ENCODE assay signal across 22 mouse cellular contexts in genomic region chr11:105648026-105648425, GRCm38 (mm10). TPM values are rescaled to one million over a fixed set of nuclear protein-coding genes. Genes with fewer than 3 reads are reported as not detected.
A peak's percentile ranks its signal among the peaks of the same experiment; 100 is the strongest.
DNase-seq lines count a peak whose midpoint lies in the region; ATAC-seq lines count a peak whose summit lies in the region.
"Had no signal": no experiment of that assay in that cellular context is flagged by ENCODE, and none has a peak within 500 bp of the region (broad histone marks: within the 10 kb centered on the region; RNA-seq: fewer than 3 reads in every experiment).

No protein-coding gene starts in this region.

- no peaks in the 10 kb centered on the region for H3K36me3 ChIP-seq in forebrain, embryonic 11.5 days (ENCODE audit: control insufficient read depth, insufficient read depth, low read length)
- H3K36me3 ChIP-seq: forebrain, embryonic 10.5 days; hindbrain, embryonic 12.5 days; hindbrain, embryonic 15.5 days had no signal

- 90% methylated on average over 2 of the region's 2 CpGs for WGBS in forebrain, embryonic 11.5 days

- H3K4me2 ChIP-seq in forebrain, embryonic 11.5 days (ENCODE audit: low read depth, low read length, severe bottlenecking), result no peak overlapping the region
- H3K4me2 ChIP-seq: heart, embryonic 11.5 days; hindbrain, embryonic 12.5 days; hindbrain, embryonic 15.5 days had no signal

- H3K9me3 ChIP-seq in forebrain, embryonic 11.5 days (ENCODE audit: control insufficient read depth, low read length), result no peaks in the 10 kb centered on the region
- H3K9me3 ChIP-seq: forebrain, embryonic 10.5 days; hindbrain, embryonic 12.5 days; hindbrain, embryonic 15.5 days had no signal

- H3K4me3 ChIP-seq in forebrain, embryonic 11.5 days (ENCODE audit: low read depth, low read length), result no peak overlapping the region
- H3K4me3 ChIP-seq: forebrain, embryonic 10.5 days; gastrocnemius, adult 2 months; hindbrain, embryonic 12.5 days; hindbrain, embryonic 15.5 days had no signal

- DNase-seq in kidney, adult 18-20 months, result peak; percentile 23
- DNase-seq in kidney, postnatal 10 days, result no peak
- DNase-seq in kidney, adult 9 months, result peak; percentile 78
- no peak for DNase-seq in kidney, postnatal 4 days
- peak; percentile 31 for DNase-seq in kidney, postnatal 14 days
- no peak for DNase-seq in forebrain, embryonic 11.5 days (ENCODE audit: low spot score)
- DNase-seq in B cell, adult 2 months, result no peak
- DNase-seq: adrenal gland, adult 2 months; adrenal gland, postnatal 14 days; cerebellum, adult 18-20 months; cerebellum, adult 9-10 months; cerebellum, postnatal 14 days; forebrain, postnatal 0 days; gastrocnemius, adult 2 months; gastrocnemius, postnatal 14 days; heart, adult 11 months had no signal

- no peak for ATAC-seq in forebrain, embryonic 11.5 days (replicated peaks; ENCODE audit: low FRiP score)
- ATAC-seq: CD4-positive, CD25-positive, alpha-beta regulatory T cell, adult 4 months; forebrain, embryonic 14.5 days; forebrain, postnatal 0 days had no signal

- H3K27me3 ChIP-seq in forebrain, embryonic 11.5 days (ENCODE audit: control insufficient read depth, insufficient read depth, low read length), result no peaks in the 10 kb centered on the region
- H3K27me3 ChIP-seq: hindbrain, embryonic 12.5 days; hindbrain, embryonic 15.5 days had no signal

- H3K4me1 ChIP-seq in forebrain, embryonic 11.5 days (replicated peaks; ENCODE audit: control insufficient read depth, insufficient read depth, low read length), result no peaks in the 10 kb centered on the region
- H3K4me1 ChIP-seq: forebrain, embryonic 10.5 days; hindbrain, embryonic 12.5 days; hindbrain, embryonic 15.5 days had no signal

- no peak overlapping the region for H3K27ac ChIP-seq in forebrain, embryonic 11.5 days (ENCODE audit: low read depth, low read length)
- H3K27ac ChIP-seq: forebrain, embryonic 10.5 days; gastrocnemius, adult 2 months; hindbrain, embryonic 12.5 days; hindbrain, embryonic 15.5 days had no signal

- H3K9ac ChIP-seq in forebrain, embryonic 11.5 days (ENCODE audit: low read length), result no peak overlapping the region
- H3K9ac ChIP-seq: forebrain, postnatal 0 days; hindbrain, embryonic 12.5 days; hindbrain, embryonic 15.5 days had no signal

RNA-seq across cellular contexts. Expression of gene Tanc2, which starts 58.2 kb away (rescaled TPM):
- polyA plus RNA-seq in forebrain, embryonic 11.5 days (2014; fragmentation: Nextera tagmentation; extraction: Ambion mirVana), result 13.9 and 17.7 TPM in 2 replicates

Comparison
In these comparisons a context has a peak if more than half of its experiments do, and no peak if none do; other contexts are left out.
1. DNase-seq: peak in kidney, adult 18-20 months (single experiment), kidney, adult 9 months (single experiment) and kidney, postnatal 14 days (single experiment); none in kidney, postnatal 10 days (single experiment), kidney, postnatal 4 days (0 of 2), forebrain, embryonic 11.5 days (single experiment) and B cell, adult 2 months (0 of 2).